Mouse (Mus musculus) midbrain, embryonic 11.5 days (tissue): ENCODE results near the gene Olfr827. TPM values are rescaled to one million over a fixed set of nuclear protein-coding genes. Genes with fewer than 3 reads are reported as not detected.

Experiments used
- ATAC-seq: fragments of 200-750 bp; cut with Nextera tagmentation; 2 replicates; pipeline ENCODE4 v1.8.0; 2017; ENCODE audit warnings: moderate TSS enrichment, moderate library complexity; ENCODE audit not compliant: low FRiP score
- DNase-seq: peaks from one replicate; pipeline ENCODE4 v3.0.0; 2015; ENCODE audit warnings: low spot score; ENCODE audit errors: missing footprints
- H3K27ac ChIP-seq: fragments of 300-500 bp; sonication (generic); 2 replicates; pipeline ENCODE4 v1.5.1; 2014; ENCODE audit warnings: low read depth, low read length
- H3K27me3 ChIP-seq: fragments of 300-500 bp; sonication (generic); 2 replicates; pipeline ENCODE4 v1.6.1; 2014; ENCODE audit warnings: mild to moderate bottlenecking, low read length, moderate library complexity, mixed read lengths; ENCODE audit not compliant: control insufficient read depth, insufficient read depth
- H3K36me3 ChIP-seq: fragments of 300-500 bp; sonication (generic); 2 replicates; pipeline ENCODE4 v1.6.1; 2014; ENCODE audit warnings: mild to moderate bottlenecking, low read length, moderate library complexity, mixed read lengths; ENCODE audit not compliant: control insufficient read depth, insufficient read depth
- H3K4me1 ChIP-seq: fragments of 300-500 bp; sonication (generic); 2 replicates; pipeline ENCODE4 v1.6.1; 2014; ENCODE audit warnings: low read length; ENCODE audit not compliant: control insufficient read depth, insufficient read depth
- H3K4me2 ChIP-seq: fragments of 300-500 bp; sonication (generic); 2 replicates; pipeline ENCODE4 v1.6.1; 2014; ENCODE audit warnings: mild to moderate bottlenecking, moderate library complexity
- H3K4me3 ChIP-seq: fragments of 300-500 bp; sonication (generic); 2 replicates; pipeline ENCODE4 v1.5.1; 2014; ENCODE audit warnings: low read depth, low read length
- H3K9ac ChIP-seq: fragments of 300-500 bp; sonication (generic); 2 replicates; pipeline ENCODE4 v1.6.1; 2014; ENCODE audit warnings: low read length
- H3K9me3 ChIP-seq: fragments of 300-500 bp; sonication (generic); 2 replicates; pipeline ENCODE4 v1.6.1; 2016; ENCODE audit warnings: low read length; ENCODE audit not compliant: control insufficient read depth
- WGBS: fragments of 180-500 bp; shearing (Covaris S2); extraction: QIAGEN DNeasy Blood & Tissue Kit; methylation state at CpG from one replicate; pipeline ENCODE4 v1.1.7; 2014; 5-methylcytosine and 5-hydroxymethylcytosine counted together
- polyA plus RNA-seq: library from polyadenylated mRNA; unstranded; fragments of >200 nt; fragmentation: Nextera tagmentation; extraction: Ambion mirVana; gene quantifications from 2 replicates; pipeline ENCODE4 v1.2.1, GENCODE M21; 2014

Gene Olfr827
- polyA plus RNA-seq, 1 experiment from 2014 or later = not detected

DNA sequence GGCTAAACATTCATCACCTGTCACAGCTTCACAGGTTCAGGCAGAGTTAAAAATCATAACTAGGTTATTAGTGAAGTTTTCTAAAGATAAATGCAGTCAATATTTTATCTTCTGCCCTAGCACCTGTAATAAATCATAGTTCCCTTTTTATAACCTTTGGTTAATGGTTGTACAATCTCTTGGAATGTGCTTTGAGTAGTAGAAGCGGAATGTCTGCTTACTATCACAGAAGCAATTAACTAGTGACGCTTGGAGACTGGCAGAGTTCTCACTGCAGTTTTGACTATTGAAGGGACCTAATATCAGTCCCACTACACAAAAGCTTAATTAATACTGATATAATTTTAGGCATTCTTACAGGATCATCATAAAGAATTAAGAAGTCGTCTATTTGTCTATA lies 10.8 kb upstream of the Olfr827 start:
- no peak overlapping the region for H3K27ac ChIP-seq
- no peak for ATAC-seq
- no peak overlapping the region for H3K9ac ChIP-seq
- H3K36me3 ChIP-seq = no peaks in the 10 kb centered on the region
- DNase-seq = peak; percentile 10
- H3K4me3 ChIP-seq = no peak overlapping the region
- WGBS = 85% methylated on average over 3 of the region's 3 CpGs
- H3K9me3 ChIP-seq = no peaks in the 10 kb centered on the region
- H3K4me2 ChIP-seq = no peak overlapping the region
- no peaks in the 10 kb centered on the region for H3K4me1 ChIP-seq
- H3K27me3 ChIP-seq = no peaks in the 10 kb centered on the region

DNA sequence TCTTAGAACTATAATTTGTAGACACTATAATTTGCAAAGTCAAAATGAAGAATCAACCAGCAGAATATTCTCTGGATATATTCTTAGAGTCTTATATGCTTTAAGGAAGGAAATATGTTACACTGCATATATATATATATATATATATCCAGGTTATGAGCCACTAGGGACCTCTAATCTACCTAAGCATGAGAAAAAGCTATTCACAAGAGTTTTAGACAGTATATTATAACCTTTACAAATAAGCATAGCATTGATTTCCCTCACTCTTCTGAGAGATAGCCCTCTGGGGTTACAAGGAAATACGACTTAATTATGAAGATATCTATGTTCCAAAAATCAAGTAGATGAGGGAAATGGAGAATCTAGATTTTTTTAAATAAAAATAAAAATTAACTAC lies 30.1 kb downstream of the Olfr827 start, which contains the start of gene Olfr826:
TSS of gene Olfr826 (minus strand) at position 101 of the 400 bp plus-strand sequence.
- no peaks in the 10 kb centered on the region for H3K27me3 ChIP-seq
- no peaks in the 10 kb centered on the region for H3K4me1 ChIP-seq
- no peak within 1 kb of the TSS for H3K4me3 ChIP-seq
- no peak within 1 kb of the TSS for H3K9ac ChIP-seq
- ATAC-seq = no peak
- H3K27ac ChIP-seq = no peak within 1 kb of the TSS
- no peaks in the 10 kb centered on the region for H3K9me3 ChIP-seq
- H3K4me2 ChIP-seq = no peak within 1 kb of the TSS
- 85% methylated on average over 1 of the region's 1 CpGs for WGBS
- no peak for DNase-seq
- no peaks in the 10 kb centered on the region for H3K36me3 ChIP-seq

DNA sequence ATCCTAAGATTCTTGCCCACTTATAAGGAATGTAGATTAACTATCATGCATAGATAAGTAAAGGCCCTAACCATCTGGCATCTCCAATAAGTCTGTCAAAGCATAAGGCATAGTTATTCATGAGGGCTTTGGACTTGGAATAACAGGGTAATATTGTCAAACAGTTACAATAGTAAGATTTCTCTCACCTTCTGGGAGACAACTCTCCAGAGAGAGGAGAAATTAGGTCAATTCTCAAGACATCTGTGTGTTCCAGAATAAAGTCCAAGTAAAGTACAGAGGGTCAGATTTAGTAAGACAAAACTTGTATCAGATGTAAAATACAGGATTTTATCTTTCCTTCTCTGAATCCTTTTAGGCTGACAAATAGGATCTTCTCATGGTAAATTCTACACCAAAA lies 47.5 kb downstream of the Olfr827 start, which contains the start of gene Olfr825:
TSS of gene Olfr825 (minus strand) at position 101 of the 400 bp plus-strand sequence.
- no peak for ATAC-seq
- no peaks in the 10 kb centered on the region for H3K4me1 ChIP-seq
- DNase-seq = no peak

DNA sequence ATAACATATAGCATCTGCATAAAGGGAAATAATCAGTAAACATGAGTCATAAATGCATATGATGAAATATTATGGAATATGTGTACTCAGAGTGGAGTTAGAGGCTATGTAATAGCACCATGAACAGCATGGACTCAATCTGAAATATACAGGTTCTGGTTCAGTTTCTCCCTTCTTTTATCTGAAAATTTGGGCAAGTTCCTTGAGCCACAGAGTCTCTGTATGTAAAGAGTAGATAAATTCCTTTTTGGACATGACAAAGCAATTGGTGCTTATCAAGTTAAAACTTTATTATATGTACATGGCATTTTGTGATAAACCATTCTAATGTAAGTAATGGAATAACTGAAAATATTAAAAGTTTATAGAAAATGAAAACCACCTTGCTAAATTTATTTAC lies 49.0 kb downstream of the Olfr827 start:
- Histone ChIP-seq H3K27me3 (no peaks in the 10 kb centered on the region), H3K4me3 (no peak overlapping the region), H3K9me3 (no peaks in the 10 kb centered on the region), H3K27ac (no peak overlapping the region), H3K4me1 (no peaks in the 10 kb centered on the region), H3K4me2 (no peak overlapping the region), H3K36me3 (no peaks in the 10 kb centered on the region), H3K9ac (no peak overlapping the region)
- DNase-seq (no peak), ATAC-seq (no peak)

More for the DNA sequence above, 47.5 kb downstream of the Olfr827 start, which contains the start of gene Olfr825:
- Histone ChIP-seq H3K27me3 (no peaks in the 10 kb centered on the region), H3K27ac (no peak within 1 kb of the TSS), H3K36me3 (no peaks in the 10 kb centered on the region), H3K9ac (no peak within 1 kb of the TSS), H3K9me3 (no peaks in the 10 kb centered on the region), H3K4me2 (no peak within 1 kb of the TSS), H3K4me3 (no peak within 1 kb of the TSS)

Other genes starting within 250 kb of the Olfr827 start
- gene Olfr819, start 247.1 kb downstream of the Olfr827 start, polyA plus RNA-seq = not detected in 2 replicates
- not detected in 2 replicates for gene Olfr247, start 238.3 kb downstream of the Olfr827 start, polyA plus RNA-seq
- not detected in 2 replicates for gene Gm10310, start 229.3 kb downstream of the Olfr827 start, polyA plus RNA-seq
- gene Olfr820, start 201.8 kb downstream of the Olfr827 start, polyA plus RNA-seq = not detected in 2 replicates
- gene Olfr821, start 184.1 kb downstream of the Olfr827 start, polyA plus RNA-seq = not detected in 2 replicates
- gene Olfr822, start 143.2 kb downstream of the Olfr827 start, polyA plus RNA-seq = not detected in 2 replicates
- gene Olfr823, start 99.0 kb downstream of the Olfr827 start, polyA plus RNA-seq = not detected in 2 replicates
- gene Olfr824, start 84.4 kb downstream of the Olfr827 start, polyA plus RNA-seq = not detected in 2 replicates
- gene Olfr825, start 47.6 kb downstream of the Olfr827 start, polyA plus RNA-seq = not detected in 2 replicates
- gene Olfr826, start 30.2 kb downstream of the Olfr827 start, polyA plus RNA-seq = not detected in 2 replicates
- 26.0 and 27.5 TPM in 2 replicates for gene Neurod4, start 65.8 kb upstream of the Olfr827 start, polyA plus RNA-seq
- 0.17 and 0.36 TPM in 2 replicates for gene Tespa1, start 108.5 kb upstream of the Olfr827 start, polyA plus RNA-seq
- gene Vmn2r84, start 179.9 kb upstream of the Olfr827 start, polyA plus RNA-seq = not detected in 2 replicates
- gene Vmn2r85, start 215.3 kb upstream of the Olfr827 start, polyA plus RNA-seq = not detected in 2 replicates
- not detected in 2 replicates for gene Vmn2r86, start 241.6 kb upstream of the Olfr827 start, polyA plus RNA-seq